Mouse (Mus musculus): Measurements from ENCODE around the gene Lrrc30.

DNA sequence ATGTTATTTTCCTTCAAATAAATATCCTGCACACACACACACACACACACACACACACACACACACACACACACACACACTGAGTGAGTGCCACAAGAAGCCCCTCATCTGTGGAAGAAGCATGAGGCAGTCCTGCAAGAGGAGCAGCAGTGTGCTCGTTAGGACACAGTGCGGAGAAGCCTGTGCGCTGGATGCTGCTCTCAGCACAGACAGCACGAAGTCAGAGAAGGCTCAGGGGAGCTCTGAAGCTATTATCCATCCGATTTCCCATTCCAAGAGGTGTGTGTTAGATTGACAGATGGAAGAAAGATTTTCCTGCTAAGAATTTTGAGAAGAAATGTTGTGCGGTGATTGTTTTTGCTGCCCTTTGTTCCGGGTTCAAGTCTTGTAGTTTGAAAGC, 13.5 kb downstream of the Lrrc30 start:
- no peak for TF ChIP-seq CTCF (IDR thresholded peaks at IDR 0.05; ENCODE audit: low read depth)
- TF ChIP-seq EP300 (optimal IDR thresholded peaks at IDR 0.05), result no peak
